Mouse (Mus musculus): Measurements from ENCODE around the gene Gtf2f1.

GRCm38 (mm10) chr17:57010911-57011235, 215 bp downstream of the Gtf2f1 start:
- TF ChIP-seq CTCF (IDR thresholded peaks at IDR 0.05; ENCODE audit: extremely low read depth, insufficient read depth, insufficient read length, insufficient replicate concordance) (no peak), POLR2A (IDR thresholded peaks at IDR 0.05; ENCODE audit: low read depth, low read length) (no peak)

Data from spleen, adult 2 months (tissue).